Mouse (Mus musculus): ENCODE measurements around the gene Vmn1r208. TPM values are rescaled to one million over a fixed set of nuclear protein-coding genes. Genes with fewer than 3 reads are reported as not detected.
"Not testable (repeated sequence)": the region's sequence is repeated elsewhere in the genome, so short reads cannot be mapped to it uniquely, and the experiment has no call there.

Vmn1r208 gene
- not detected for polyA plus RNA-seq (2017; shearing (Covaris generic))

GRCm38 (mm10) chr13:22777300-22777699 lies at the start of gene Vmn1r208:
Gene Vmn1r208 (minus strand): TSS chr13:22777400.
- ATAC-seq, result not testable (repeated sequence)

- ATAC-seq, result not testable (repeated sequence)
Measured at GRCm38 (mm10) chr13:22821601-22822000, 44.4 kb upstream of the Vmn1r208 start.

- ATAC-seq, result not testable (repeated sequence)
Measured at GRCm38 (mm10) chr13:22809582-22809981, 32.4 kb upstream of the Vmn1r208 start, which contains the start of gene Vmn1r209. Gene Vmn1r209 (minus strand): TSS chr13:22809682.

- ATAC-seq, result not testable (repeated sequence)
Measured at GRCm38 (mm10) chr13:22788096-22788495, 10.9 kb upstream of the Vmn1r208 start.

- ATAC-seq, result not testable (repeated sequence)
Measured at GRCm38 (mm10) chr13:22784159-22784558, 7.0 kb upstream of the Vmn1r208 start.

GRCm38 (mm10) chr13:22771592-22771991 lies 5.6 kb downstream of the Vmn1r208 start:
- not testable (repeated sequence) for ATAC-seq

- no peak for ATAC-seq
Measured at GRCm38 (mm10) chr13:22747524-22747923, 29.7 kb downstream of the Vmn1r208 start.

- ATAC-seq, result not testable (repeated sequence)
Measured at GRCm38 (mm10) chr13:22729529-22729928, 47.7 kb downstream of the Vmn1r208 start, which contains the start of gene Vmn1r207-ps. Gene Vmn1r207-ps (minus strand): TSS chr13:22729629.

Other genes with a start within 250 kb of the Vmn1r208 start
- gene Vmn1r204, start 224.2 kb downstream of the Vmn1r208 start, polyA plus RNA-seq (2017; shearing (Covaris generic)), result not detected
- gene Vmn1r205, start 184.4 kb downstream of the Vmn1r208 start, polyA plus RNA-seq (2017; shearing (Covaris generic)), result not detected
- not detected for gene Vmn1r206, start 153.1 kb downstream of the Vmn1r208 start, polyA plus RNA-seq (2017; shearing (Covaris generic))
- under 1 TPM in 1 of 3 experiments, not detected in 2; 0.08 TPM for gene Vmn1r207-ps, start 47.8 kb downstream of the Vmn1r208 start, polyA plus RNA-seq (2017; shearing (Covaris generic))
- gene Vmn1r209, start 32.3 kb upstream of the Vmn1r208 start, polyA plus RNA-seq (2017; shearing (Covaris generic)), result not detected
- gene Vmn1r210, start 53.9 kb upstream of the Vmn1r208 start, polyA plus RNA-seq (2017; shearing (Covaris generic)), result not detected
- not detected for gene Vmn1r211, start 80.2 kb upstream of the Vmn1r208 start, polyA plus RNA-seq (2017; shearing (Covaris generic))
- gene Vmn1r212, start 106.8 kb upstream of the Vmn1r208 start, polyA plus RNA-seq (2017; shearing (Covaris generic)), result not detected
- gene Vmn1r213, start 230.3 kb upstream of the Vmn1r208 start, polyA plus RNA-seq (2017; shearing (Covaris generic)), result not detected

Measured in inflammation-experienced regulatory T-cells, adult 6 months (primary cell).